In the genomic region with DNA sequence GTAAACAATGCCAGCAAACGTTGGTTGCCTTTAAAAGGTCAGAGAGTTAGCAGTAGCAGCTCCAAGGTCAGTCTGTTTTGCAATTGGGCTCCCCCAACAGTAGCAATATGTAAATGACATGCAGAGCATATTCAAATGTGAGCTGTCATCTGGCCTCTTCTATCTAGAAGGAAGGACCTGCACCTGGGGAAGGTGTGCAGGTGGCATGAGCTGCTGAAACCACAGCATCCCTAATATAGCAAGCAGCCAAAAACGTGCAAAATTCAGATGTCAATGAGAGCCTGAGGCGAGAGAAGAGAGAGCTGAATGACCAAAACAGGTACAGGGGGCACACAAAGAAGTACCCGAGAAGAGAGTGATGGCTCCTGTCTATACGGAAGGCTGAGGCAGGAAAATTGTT, we compare ENCODE assay signal across 20 mouse cellular contexts.
DNase-seq lines count a peak whose midpoint lies in the region; TF ChIP-seq lines count a peak whose summit lies in the region.
"Had no signal": no experiment of that assay in that cellular context is flagged by ENCODE, and none has a peak within 500 bp of the region (broad histone marks: within the 10 kb centered on the region; RNA-seq: fewer than 3 reads in every experiment).

No protein-coding gene starts in this region.

- peak; percentile 34 to 42 for DNase-seq in adrenal gland, postnatal 36 days
- DNase-seq in adrenal gland, postnatal 4 days (ENCODE audit: low spot score in 2 of 2): no peak
- peak; percentile 2 for DNase-seq in thymus, postnatal 25 days
- DNase-seq in thymus, postnatal 36 days: no peak
- DNase-seq in CH12.LX (ENCODE audit: extremely low read depth): peak; percentile 64
- no peak for DNase-seq in embryo, embryonic 10 days (ENCODE audit: low spot score)
- DNase-seq: adrenal gland, postnatal 10 days; adrenal gland, postnatal 25 days; B cell, adult 2 months; cerebellum, adult 11 months; cerebellum, adult 18-20 months; cerebellum, adult 8-10 months; cerebellum, adult 9-11 months; cerebellum, postnatal 14 days; cerebellum, postnatal 36 days; forebrain, postnatal 0 days had no signal

- no peaks in the 10 kb centered on the region for H3K9me3 ChIP-seq in CH12.LX (replicated peaks; ENCODE audit: low read length)
- H3K9me3 ChIP-seq: embryonic facial prominence, embryonic 10.5 days; embryonic facial prominence, embryonic 12.5 days; forebrain, embryonic 13.5 days; forebrain, embryonic 15.5 days had no signal

- in situ Hi-C loops in CH12.LX (cut with MboI; ENCODE audit: low pct_ligation_motif_present, low pct_unique_long_range_greater_than_20kb, low sequenced_read_pairs): no loop called here

- H3K79me2 ChIP-seq in CH12.LX (replicated peaks; ENCODE audit: control insufficient read depth, extremely low read depth, insufficient read depth, poor library complexity, severe bottlenecking): no peaks in the 10 kb centered on the region

- no peaks in the 10 kb centered on the region for H3K27me3 ChIP-seq in CH12.LX (replicated peaks)
- H3K27me3 ChIP-seq: embryonic facial prominence, embryonic 12.5 days; forebrain, embryonic 13.5 days; forebrain, embryonic 15.5 days had no signal

- H3K36me3 ChIP-seq in CH12.LX (replicated peaks in 1 of 2; ENCODE audit: control insufficient read depth in 1 of 2, insufficient read depth in 1 of 2, low read length in 1 of 2): no peaks in the 10 kb centered on the region
- H3K36me3 ChIP-seq: embryonic facial prominence, embryonic 10.5 days; embryonic facial prominence, embryonic 12.5 days; forebrain, embryonic 15.5 days had no signal

- no peak overlapping the region for H3K9ac ChIP-seq in CH12.LX (ENCODE audit: insufficient read depth, low read depth)
- H3K9ac ChIP-seq: embryonic facial prominence, embryonic 12.5 days; forebrain, embryonic 13.5 days; forebrain, embryonic 15.5 days; forebrain, postnatal 0 days had no signal

- no peak for TF ChIP-seq RAD21 in CH12.LX (IDR thresholded peaks at IDR 0.05; ENCODE audit: low read depth, low read length)

- no peak overlapping the region for H3K4me3 ChIP-seq in CH12.LX (replicated peaks in 1 of 3; ENCODE audit: low read depth in 2 of 3, low read length in 2 of 3, poor library complexity in 1 of 3)
- H3K4me3 ChIP-seq: embryonic facial prominence, embryonic 10.5 days; embryonic facial prominence, embryonic 12.5 days; forebrain, embryonic 13.5 days; forebrain, embryonic 15.5 days had no signal

- peaks cover 0 to 39% of the 10 kb centered on the region in 2 experiments; a peak in 2 of 4 replicates for H3K4me1 ChIP-seq in CH12.LX (ENCODE audit: control insufficient read depth in 1 of 2, insufficient read depth in 2 of 2)

- H3K27ac ChIP-seq in CH12.LX (ENCODE audit: insufficient read depth, low read depth): no peak overlapping the region
- H3K27ac ChIP-seq: embryonic facial prominence, embryonic 10.5 days; embryonic facial prominence, embryonic 12.5 days; forebrain, embryonic 13.5 days; forebrain, embryonic 15.5 days had no signal

- TF ChIP-seq EP300 in CH12.LX (IDR thresholded peaks at IDR 0.05; ENCODE audit: low read length): peak; percentile 43; the same call in 1 of the 2 replicates

- H3K4me2 ChIP-seq in CH12.LX (ENCODE audit: insufficient read depth, low read depth, poor library complexity, severe bottlenecking): no peak overlapping the region
- H3K4me2 ChIP-seq: embryonic facial prominence, embryonic 12.5 days; forebrain, embryonic 13.5 days; forebrain, embryonic 15.5 days had no signal

- dilution Hi-C loops in CH12.LX (cut with MboI; ENCODE audit: extremely low pct_ligation_motif_present, extremely low pct_unique_long_range_greater_than_20kb, low sequenced_read_pairs): no loop called here

- no peak for TF ChIP-seq POLR2A in CH12.LX (IDR thresholded peaks at IDR 0.05; ENCODE audit: low read depth, low read length)

- no peak for TF ChIP-seq CTCF in CH12.LX (conservative IDR thresholded peaks at IDR 0.05 in 1 of 2, IDR thresholded peaks at IDR 0.05 in 1 of 2; ENCODE audit: low read depth in 2 of 2, low read length in 2 of 2)

TF ChIP-seq in CH12.LX, 34 proteins besides CTCF, POLR2A, EP300 and RAD21:
- no peak for TF ChIP-seq USF2 (conservative IDR thresholded peaks at IDR 0.05; ENCODE audit: low read depth, low read length)
- no peak for TF ChIP-seq MAX (IDR thresholded peaks at IDR 0.05; ENCODE audit: low read length)
- no peak for TF ChIP-seq GABPA (IDR thresholded peaks at IDR 0.05; ENCODE audit: insufficient replicate concordance, low read depth, low read length)
- TF ChIP-seq UBTF (IDR thresholded peaks at IDR 0.05; ENCODE audit: low read depth, low read length): no peak
- no peak for TF ChIP-seq MYC (IDR thresholded peaks at IDR 0.05; ENCODE audit: low read depth, low read length)
- TF ChIP-seq MAZ (IDR thresholded peaks at IDR 0.05; ENCODE audit: low read depth, low read length): no peak
- no peak for TF ChIP-seq ELF1 (IDR thresholded peaks at IDR 0.05; ENCODE audit: low read depth, low read length)
- no peak for TF ChIP-seq POLR2AphosphoS2 (IDR thresholded peaks at IDR 0.05; ENCODE audit: low read depth, low read length)
- TF ChIP-seq TBP (conservative IDR thresholded peaks at IDR 0.05; ENCODE audit: low read depth, low read length): no peak
- TF ChIP-seq ETS1 (conservative IDR thresholded peaks at IDR 0.05; ENCODE audit: low read depth, low read length): peak; percentile 52
- TF ChIP-seq BHLHE40 (IDR thresholded peaks at IDR 0.05; ENCODE audit: low read depth, low read length): peak; percentile 85
- no peak for TF ChIP-seq CHD2 (IDR thresholded peaks at IDR 0.05; ENCODE audit: low read length)
- no peak for TF ChIP-seq RCOR1 (conservative IDR thresholded peaks at IDR 0.05; ENCODE audit: low read depth, low read length)
- TF ChIP-seq IRF4 (IDR thresholded peaks at IDR 0.05; ENCODE audit: low read depth, low read length): no peak
- TF ChIP-seq E2F4 (IDR thresholded peaks at IDR 0.05; ENCODE audit: insufficient replicate concordance, low read depth, low read length): no peak
- no peak for TF ChIP-seq USF1 (IDR thresholded peaks at IDR 0.05; ENCODE audit: low read depth, low read length)
- no peak for TF ChIP-seq ZMIZ1 (IDR thresholded peaks at IDR 0.05; ENCODE audit: low read depth, low read length)
- peak; percentile 63; the same call in 1 of the 2 replicates for TF ChIP-seq MEF2A (IDR thresholded peaks at IDR 0.05; ENCODE audit: borderline replicate concordance, low read depth, low read length)
- peak; percentile 86 for TF ChIP-seq TCF12 (IDR thresholded peaks at IDR 0.05; ENCODE audit: low read depth, low read length)
- no peak for TF ChIP-seq HCFC1 (IDR thresholded peaks at IDR 0.05; ENCODE audit: low read depth, low read length)
- no peak for TF ChIP-seq ZNF384 (IDR thresholded peaks at IDR 0.05; ENCODE audit: low read depth, low read length)
- TF ChIP-seq NELFE (IDR thresholded peaks at IDR 0.05; ENCODE audit: low read depth, low read length): no peak
- no peak for TF ChIP-seq JUND (conservative IDR thresholded peaks at IDR 0.05; ENCODE audit: low read depth, low read length)
- no peak for TF ChIP-seq SIN3A (IDR thresholded peaks at IDR 0.05; ENCODE audit: low read length)
- TF ChIP-seq NRF1 (IDR thresholded peaks at IDR 0.05; ENCODE audit: low read depth, low read length): no peak
- TF ChIP-seq ZC3H11A (IDR thresholded peaks at IDR 0.05; ENCODE audit: low read depth, low read length): no peak
- no peak for TF ChIP-seq MXI1 (IDR thresholded peaks at IDR 0.05; ENCODE audit: low read depth, low read length)
- no peak for TF ChIP-seq PAX5 (IDR thresholded peaks at IDR 0.05; ENCODE audit: low read length)
- no peak for TF ChIP-seq CHD1 (IDR thresholded peaks at IDR 0.05; ENCODE audit: low read depth, low read length)

Comparison
In these comparisons a context has a peak if more than half of its experiments do, and no peak if none do; other contexts are left out.
1. DNase-seq: peak in adrenal gland, postnatal 36 days (2 of 2), thymus, postnatal 25 days (single experiment) and CH12.LX (single experiment); none in adrenal gland, postnatal 4 days (0 of 2), thymus, postnatal 36 days (0 of 2) and embryo, embryonic 10 days (single experiment).